Comparison of ENCODE assay signal across 8 mouse cellular contexts in genomic region chr4:133023636-133024035, GRCm38 (mm10). TPM values are rescaled to one million over a fixed set of nuclear protein-coding genes. Genes with fewer than 3 reads are reported as not detected.
DNase-seq lines count a peak whose midpoint lies in the region; ATAC-seq lines count a peak whose summit lies in the region.

No protein-coding gene starts in this region.

- H3K9me3 ChIP-seq in heart, embryonic 11.5 days (replicated peaks; ENCODE audit: control insufficient read depth, low read length): no peaks in the 10 kb centered on the region

- no peak overlapping the region for H3K4me2 ChIP-seq in heart, embryonic 11.5 days

- no peak overlapping the region for H3K9ac ChIP-seq in heart, embryonic 11.5 days (ENCODE audit: low read depth, low read length)

- DNase-seq in heart, adult 11 months: no peak
- DNase-seq in testis, postnatal 10 days (ENCODE audit: low spot score): peak; percentile 63
- DNase-seq in testis, postnatal 14 days (ENCODE audit: low spot score): no peak
- peak; percentile 58 for DNase-seq in kidney, postnatal 10 days
- no peak for DNase-seq in spleen, postnatal 36 days (ENCODE audit: low spot score in 2 of 2)
- DNase-seq in left cerebral cortex, adult 9 months (ENCODE audit: low spot score in 2 of 2): no peak

- no peak overlapping the region for H3K4me3 ChIP-seq in heart, embryonic 11.5 days (ENCODE audit: low read depth, low read length)

- ATAC-seq in heart, embryonic 11.5 days (replicated peaks; ENCODE audit: insufficient number of reproducible peaks, low FRiP score, low TSS enrichment): no peak
- no peak for ATAC-seq in granulocyte monocyte progenitor cell, adult 5-6 weeks (replicated peaks; ENCODE audit: poor library complexity, severe bottlenecking)

- no peaks in the 10 kb centered on the region for H3K27me3 ChIP-seq in heart, embryonic 11.5 days (ENCODE audit: control insufficient read depth, insufficient read depth, low read length)

- H3K36me3 ChIP-seq in heart, embryonic 11.5 days (ENCODE audit: control insufficient read depth, insufficient read depth, low read length): no peaks in the 10 kb centered on the region

- peaks cover 94% of the 10 kb centered on the region for H3K4me1 ChIP-seq in heart, embryonic 11.5 days (ENCODE audit: control insufficient read depth, insufficient read depth, low read length)

- 87% methylated on average over 6 of the region's 6 CpGs for WGBS in heart, embryonic 11.5 days (ENCODE audit: insufficient replicate concordance)

- peak overlapping the region; percentile 29; the same call in 1 of the 2 replicates for H3K27ac ChIP-seq in heart, embryonic 11.5 days (ENCODE audit: low read depth, low read length)

RNA-seq across cellular contexts. Expression of gene Ahdc1, which starts 12.6 kb away (rescaled TPM):
- 7.0 and 9.1 TPM in 2 replicates for polyA plus RNA-seq in heart, embryonic 11.5 days (2014; fragmentation: Nextera tagmentation; extraction: Ambion mirVana)
- 1.3 and 4.7 TPM in 2 replicates for total RNA-seq in granulocyte monocyte progenitor cell, adult 5-6 weeks (2014; fragmentation: Nextera tagmentation)
- 0.26 and 0.93 TPM in 2 replicates for total RNA-seq in granulocyte monocyte progenitor cell, adult 5-6 weeks (2017)

RNA-seq across cellular contexts. Expression of gene Fgr, which starts 49.7 kb away (rescaled TPM):
- polyA plus RNA-seq in heart, embryonic 11.5 days (2014; fragmentation: Nextera tagmentation; extraction: Ambion mirVana): 0.40 and 0.63 TPM in 2 replicates
- not detected in 2 replicates for total RNA-seq in granulocyte monocyte progenitor cell, adult 5-6 weeks (2014; fragmentation: Nextera tagmentation)
- 0.99 and 2.4 TPM in 2 replicates for total RNA-seq in granulocyte monocyte progenitor cell, adult 5-6 weeks (2017)

Comparison
In these comparisons a context has a peak if more than half of its experiments do, and no peak if none do; other contexts are left out.
1. DNase-seq: peak in testis, postnatal 10 days (single experiment) and kidney, postnatal 10 days (single experiment); none in heart, adult 11 months (single experiment), testis, postnatal 14 days (single experiment), spleen, postnatal 36 days (0 of 2) and left cerebral cortex, adult 9 months (0 of 2).